Mouse (Mus musculus): ENCODE data around the gene Angptl6. TPM values are rescaled to one million over a fixed set of nuclear protein-coding genes. Genes with fewer than 3 reads are reported as not detected.
A peak's percentile ranks its signal among the peaks of the same experiment; 100 is the strongest.

Angptl6 gene
- 10 to 100 TPM; 10.5 to 11.4 TPM for total RNA-seq (2021)

DNA sequence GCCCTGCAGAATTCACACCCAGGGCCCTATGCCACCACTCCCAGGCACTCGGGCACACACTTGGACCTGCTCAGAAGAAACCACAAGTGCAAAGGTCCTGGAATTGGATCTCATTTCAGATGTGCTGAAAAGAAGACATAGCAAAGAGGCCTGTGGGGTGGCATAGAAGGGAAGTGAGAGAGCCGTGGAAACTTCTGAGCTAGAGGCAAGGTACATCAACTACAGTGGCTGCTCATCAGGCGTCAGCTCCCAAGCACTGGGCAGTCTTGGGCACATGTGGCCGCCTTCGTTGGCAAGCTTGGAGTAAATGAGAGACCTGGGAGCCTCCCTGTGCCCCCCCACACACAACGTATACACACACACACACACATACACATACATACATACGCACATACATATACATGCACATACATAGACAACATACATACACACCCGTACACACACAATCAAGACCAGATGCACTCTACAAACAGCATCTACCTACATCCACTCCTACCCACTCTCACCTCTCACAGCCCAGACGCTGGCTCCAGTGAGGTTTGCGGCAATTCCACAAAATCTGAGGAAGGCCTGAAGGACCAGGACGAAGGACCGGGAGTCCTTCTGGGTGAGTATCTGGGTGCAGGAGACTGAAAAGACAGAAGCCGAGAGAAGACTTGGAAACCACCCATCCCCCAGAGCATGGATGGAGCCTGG is at the start of gene Angptl6:
Gene Angptl6 (minus strand): TSS at position 631 of the 696 bp plus-strand sequence.
- DNase-seq (ENCODE audit: extremely low spot score in 1 of 2, low spot score in 1 of 2) = no peak

DNA sequence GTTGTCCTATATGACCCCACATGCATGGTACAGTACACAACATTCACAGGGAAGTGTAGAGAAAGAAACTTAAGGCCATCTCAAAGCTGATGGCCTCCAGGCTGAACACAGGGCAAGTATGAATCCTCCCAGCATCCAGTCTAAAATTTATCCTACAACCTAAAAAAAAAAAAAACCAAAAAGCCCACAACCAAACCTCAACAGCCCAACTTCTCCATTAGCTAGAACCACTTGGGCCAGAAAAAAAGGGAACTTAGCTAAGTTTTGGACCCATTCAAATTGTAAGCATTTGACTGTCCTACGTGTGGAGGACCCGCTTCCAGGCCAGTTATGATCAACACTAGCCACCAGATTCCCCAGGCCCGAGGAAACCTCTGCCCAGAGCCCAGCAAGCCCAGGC is 43.7 kb upstream of the Angptl6 start:
- no peak for DNase-seq (ENCODE audit: extremely low spot score in 1 of 2, low spot score in 1 of 2)

DNA sequence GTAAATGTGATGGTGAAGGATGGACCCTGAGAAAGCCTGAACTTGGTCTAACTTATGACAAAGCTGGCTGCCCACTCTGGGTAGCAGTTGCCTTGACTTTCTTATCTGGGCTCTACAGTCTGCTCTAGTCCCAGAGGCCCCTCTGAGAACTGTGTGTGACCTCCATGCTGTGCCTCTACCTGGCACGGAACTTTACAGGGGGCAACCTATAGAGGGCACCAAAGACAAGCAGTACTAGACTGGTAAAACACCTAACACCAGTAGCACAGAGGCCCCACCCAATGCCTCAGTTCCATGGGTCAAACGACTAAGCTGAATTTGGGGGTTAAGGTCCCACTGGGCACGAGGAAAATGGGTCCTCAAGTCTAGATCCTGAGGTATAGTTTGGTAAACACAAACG is 36.6 kb upstream of the Angptl6 start:
- DNase-seq (ENCODE audit: extremely low spot score in 1 of 2, low spot score in 1 of 2) = no peak

DNA sequence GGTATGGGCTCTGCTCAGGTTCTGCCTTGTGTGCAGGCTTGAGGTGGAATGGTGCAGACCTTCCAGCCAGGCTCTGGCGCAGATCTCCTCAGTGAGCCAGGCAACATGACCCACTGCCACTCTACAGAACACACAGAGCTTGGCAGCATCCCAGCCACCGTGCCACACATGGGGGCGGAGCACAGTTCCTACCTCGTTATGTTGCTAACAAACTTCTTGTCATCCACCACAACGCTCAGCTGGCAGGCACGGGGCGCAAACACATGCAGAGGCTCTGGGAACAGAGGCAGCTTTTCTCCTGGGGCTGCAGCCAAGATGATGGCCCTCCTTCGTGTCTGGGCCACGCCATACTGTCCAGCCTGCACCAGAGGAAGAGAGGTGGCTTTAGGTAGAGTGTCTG is 30.4 kb upstream of the Angptl6 start:
- DNase-seq (ENCODE audit: extremely low spot score in 1 of 2, low spot score in 1 of 2) = no peak

DNA sequence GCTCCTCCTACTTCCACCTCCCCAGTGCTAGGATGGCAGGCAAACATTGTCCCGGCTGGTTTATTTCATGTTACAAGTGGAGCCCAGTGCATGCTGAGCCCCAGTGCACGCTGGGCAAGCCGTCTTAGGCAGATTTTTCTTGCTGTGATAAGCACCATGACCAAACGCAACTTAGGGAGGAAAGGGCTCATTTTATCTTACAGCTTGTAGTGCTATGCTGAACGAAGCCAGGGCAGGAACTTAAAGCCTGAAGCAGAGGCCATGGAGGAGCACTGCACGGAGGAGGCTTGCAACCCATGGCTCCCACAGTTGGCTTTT is 22.6 kb upstream of the Angptl6 start:
- no peak for DNase-seq (ENCODE audit: extremely low spot score in 1 of 2, low spot score in 1 of 2)

DNA sequence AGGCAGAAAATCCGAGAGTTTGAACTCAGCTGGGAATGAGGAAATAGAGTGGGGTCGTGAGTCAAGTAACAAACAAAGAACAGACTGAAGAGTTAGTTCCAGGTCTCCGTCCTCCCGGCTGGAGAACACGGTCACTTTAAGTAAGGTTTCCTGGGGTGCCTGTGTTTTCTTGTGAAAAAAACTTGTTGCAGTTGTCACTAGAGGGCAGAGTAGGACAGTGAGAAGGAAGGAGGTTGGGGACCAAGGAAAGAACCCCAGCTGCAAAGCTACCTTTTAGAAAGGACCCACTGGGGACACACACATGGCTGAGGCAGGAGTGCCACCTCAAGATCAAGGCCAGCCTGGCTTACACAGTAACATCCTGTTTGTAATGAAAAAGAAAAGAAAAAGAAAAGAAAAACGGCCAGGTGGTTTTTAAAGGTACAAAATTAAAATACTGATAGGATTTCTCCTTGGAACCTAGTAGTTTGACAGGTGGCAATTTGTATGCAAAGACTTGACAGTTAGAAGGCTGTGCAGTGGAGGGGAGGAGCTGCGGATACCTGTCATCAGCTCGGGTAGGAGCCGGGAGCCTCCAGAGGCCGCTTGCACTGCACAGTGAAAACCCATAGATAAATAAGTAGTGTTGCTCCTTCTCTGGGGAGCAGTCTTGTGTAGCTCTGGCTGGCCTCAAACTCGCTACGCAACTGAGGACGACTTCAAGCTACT is 22.1 kb upstream of the Angptl6 start:
- no peak for DNase-seq (ENCODE audit: extremely low spot score in 1 of 2, low spot score in 1 of 2)

DNA sequence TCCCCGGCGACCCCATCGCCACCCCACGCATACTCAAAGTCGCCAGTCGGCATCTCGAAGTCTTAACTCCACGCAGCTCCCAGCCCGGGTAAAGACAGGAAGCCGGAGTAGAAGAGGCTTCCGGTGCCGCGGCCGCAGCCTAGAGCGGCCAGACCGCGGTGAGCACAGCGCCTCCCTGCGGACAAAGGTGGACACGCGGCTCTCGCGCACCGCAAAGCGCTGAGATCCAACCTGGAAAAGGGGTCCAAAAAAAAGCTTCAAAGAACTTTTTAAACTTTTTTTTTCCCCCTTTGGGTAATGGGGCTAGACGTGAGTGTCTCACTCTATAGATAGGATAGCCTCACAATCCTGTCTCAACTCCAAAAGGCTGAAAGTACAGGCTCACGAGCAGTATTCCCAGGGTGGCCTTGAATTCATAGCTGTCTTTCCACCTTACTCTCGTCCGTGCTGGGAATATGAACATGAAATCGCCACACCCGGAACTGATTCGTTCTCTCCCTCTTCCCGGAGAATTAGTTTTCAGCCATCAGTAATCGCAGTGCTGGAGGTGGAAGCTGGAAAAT is 19.1 kb upstream of the Angptl6 start, which contains the start of gene Eif3g:
Gene Eif3g (minus strand): TSS at position 113 of the 563 bp plus-strand sequence.
- DNase-seq (ENCODE audit: extremely low spot score in 1 of 2, low spot score in 1 of 2) = peak; percentile 71 to 93

DNA sequence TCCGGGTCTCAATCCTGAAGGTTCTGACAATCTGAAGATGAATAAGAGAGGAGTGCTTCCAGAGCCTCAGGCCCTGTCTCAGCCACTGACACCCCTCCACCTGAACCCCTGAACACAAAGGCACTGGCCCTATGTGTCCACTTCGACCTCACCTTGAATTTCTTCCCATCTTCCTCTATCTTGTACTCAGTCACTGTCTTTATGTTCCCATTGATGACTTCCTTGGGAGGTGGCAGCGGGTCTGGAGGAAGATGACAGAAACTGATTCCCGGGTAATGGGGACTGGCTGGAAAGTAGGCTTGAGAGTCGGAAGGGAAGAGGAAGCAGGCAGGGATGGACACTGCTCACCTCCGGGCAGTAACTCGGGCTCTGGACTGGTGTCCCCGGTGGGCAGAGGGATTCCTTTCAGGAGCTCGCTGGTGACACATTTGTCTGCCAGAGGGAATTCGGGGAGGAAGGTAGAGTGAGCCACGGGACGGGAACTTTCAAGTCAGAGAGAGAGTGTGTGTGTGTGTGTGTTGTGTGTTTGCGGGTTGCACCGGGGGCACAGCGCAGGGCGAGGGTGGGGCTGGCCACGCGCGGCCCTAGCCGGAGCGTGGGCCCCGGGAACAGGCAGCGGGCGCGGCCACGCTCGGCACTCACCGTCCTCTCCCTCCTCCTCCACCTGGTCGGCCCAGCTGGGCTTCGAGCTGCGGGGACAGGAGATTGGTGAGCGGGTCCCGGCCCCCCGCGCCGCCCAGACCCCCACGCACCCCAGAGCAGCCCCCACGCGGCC is 18.4 kb upstream of the Angptl6 start:
- DNase-seq (ENCODE audit: extremely low spot score in 1 of 2, low spot score in 1 of 2) = no peak

DNA sequence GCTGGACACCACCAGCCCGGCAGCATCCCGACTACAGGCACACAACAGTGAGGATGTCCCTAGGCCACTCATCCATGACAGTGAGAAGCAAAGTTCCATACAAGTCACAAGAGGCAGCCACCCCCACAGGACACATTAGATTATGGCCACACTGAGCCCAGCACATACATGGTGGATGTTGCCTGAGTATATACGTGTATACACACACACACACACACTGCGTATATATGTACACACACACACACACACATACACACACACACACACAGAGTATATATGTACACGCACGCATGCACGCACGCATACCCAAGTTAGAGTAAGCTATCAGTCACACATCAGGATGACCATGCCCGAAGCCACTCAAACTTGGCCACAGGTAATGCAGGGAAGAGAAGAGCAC is 15.9 kb upstream of the Angptl6 start:
- no peak for DNase-seq (ENCODE audit: extremely low spot score in 1 of 2, low spot score in 1 of 2)

DNA sequence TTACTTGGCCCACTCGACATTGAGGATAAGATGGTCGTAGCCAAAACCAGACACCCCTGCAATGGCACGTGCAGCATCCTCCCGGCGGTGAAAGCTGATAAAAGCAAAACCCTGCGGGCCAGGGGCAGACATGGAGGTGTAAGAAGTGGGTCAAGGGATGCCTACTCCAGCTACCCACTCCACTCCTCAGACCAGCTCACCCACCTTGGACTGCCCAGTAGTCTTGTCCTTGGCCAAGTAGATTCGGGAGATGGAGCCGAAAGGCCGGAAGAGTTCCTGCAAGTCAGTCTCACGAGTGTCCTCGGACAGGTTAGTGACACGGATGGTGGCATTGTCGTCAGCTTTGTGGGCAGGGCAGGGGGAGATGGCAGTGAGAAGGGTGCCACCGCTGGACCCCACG is 15.1 kb upstream of the Angptl6 start:
- no peak for DNase-seq (ENCODE audit: extremely low spot score in 1 of 2, low spot score in 1 of 2)

DNA sequence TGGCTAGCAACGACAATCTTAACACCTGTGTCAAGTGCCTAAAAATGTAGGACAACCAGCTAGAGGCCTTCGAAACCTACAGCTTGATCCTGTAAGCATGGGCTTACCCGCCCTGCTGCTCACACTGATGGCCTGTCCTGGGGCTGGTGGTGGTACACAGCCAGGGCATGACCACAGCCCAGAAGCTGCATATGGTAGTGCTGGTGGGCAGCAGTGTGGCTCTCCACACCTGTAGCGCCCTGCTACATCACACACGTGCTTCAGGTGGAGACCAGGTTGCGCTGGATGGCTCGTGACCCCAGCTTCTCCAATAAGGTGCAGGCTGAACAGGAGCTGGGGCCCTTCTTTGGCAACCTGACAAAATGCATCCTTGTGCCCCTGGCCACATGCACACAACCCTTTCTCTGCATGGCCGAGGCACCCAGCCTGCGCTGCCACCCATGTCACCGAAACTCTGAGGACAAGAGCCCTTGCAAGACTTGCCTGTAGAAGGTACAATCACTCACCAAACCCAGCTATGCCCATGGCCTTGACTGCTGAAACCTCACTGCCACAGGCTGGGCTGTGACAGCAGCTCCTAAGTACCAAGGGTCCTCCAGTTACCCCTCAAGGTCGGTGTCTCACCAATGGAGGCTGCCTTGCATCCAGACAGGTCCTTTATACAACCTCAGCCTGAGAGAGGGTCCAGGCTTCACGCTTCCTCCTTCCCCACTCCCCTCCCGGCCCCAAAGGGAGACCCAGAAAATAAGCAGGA is 14.2 kb upstream of the Angptl6 start:
- no peak for DNase-seq (ENCODE audit: extremely low spot score in 1 of 2, low spot score in 1 of 2)

DNA sequence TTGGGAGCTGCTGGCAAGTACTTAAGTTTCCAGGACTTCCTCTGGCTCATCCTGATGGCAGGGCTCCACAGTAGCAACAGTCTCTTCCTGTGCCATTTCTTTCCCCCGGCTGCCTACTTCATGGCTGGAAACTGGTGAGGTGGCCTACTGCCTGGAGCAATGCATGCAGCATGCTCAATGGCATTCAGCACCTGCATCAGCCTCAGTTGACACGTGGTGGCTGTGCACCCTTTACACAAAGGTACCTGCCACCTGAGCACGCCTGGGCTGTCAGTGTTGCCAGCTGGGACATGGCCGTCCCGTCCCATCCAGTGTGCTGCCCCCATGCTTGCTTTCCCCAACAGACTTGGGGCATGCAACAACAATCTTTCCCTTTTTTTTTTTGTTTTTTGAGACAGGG is 13.5 kb upstream of the Angptl6 start:
- DNase-seq (ENCODE audit: extremely low spot score in 1 of 2, low spot score in 1 of 2) = no peak

DNA sequence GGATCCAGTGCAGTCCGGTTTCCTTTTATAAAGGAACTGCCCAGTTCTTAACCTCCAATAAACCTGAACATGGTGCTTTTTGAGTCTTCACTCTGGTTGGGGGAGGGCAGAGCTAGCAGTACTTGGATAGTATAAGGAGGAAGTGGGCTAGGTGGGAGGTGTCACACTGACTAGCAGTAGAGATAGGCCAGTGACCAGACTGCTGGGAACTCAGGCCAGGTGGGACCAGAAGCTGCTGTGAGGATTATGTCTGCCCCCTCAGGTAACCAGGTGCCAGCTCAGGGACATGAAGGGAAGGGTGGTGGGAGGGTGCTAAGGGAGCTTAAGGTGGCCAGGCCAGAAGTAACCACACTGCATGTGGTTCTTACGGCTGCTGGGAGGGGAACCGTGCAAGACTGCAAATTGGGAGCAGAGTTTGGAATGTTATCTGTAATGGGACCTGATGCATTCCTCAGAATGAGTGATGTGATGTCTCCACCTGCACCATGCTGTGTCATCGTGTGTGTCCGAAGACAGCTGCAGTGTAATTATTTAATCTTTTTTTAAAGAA is 12.7 kb upstream of the Angptl6 start:
- DNase-seq (ENCODE audit: extremely low spot score in 1 of 2, low spot score in 1 of 2) = no peak

DNA sequence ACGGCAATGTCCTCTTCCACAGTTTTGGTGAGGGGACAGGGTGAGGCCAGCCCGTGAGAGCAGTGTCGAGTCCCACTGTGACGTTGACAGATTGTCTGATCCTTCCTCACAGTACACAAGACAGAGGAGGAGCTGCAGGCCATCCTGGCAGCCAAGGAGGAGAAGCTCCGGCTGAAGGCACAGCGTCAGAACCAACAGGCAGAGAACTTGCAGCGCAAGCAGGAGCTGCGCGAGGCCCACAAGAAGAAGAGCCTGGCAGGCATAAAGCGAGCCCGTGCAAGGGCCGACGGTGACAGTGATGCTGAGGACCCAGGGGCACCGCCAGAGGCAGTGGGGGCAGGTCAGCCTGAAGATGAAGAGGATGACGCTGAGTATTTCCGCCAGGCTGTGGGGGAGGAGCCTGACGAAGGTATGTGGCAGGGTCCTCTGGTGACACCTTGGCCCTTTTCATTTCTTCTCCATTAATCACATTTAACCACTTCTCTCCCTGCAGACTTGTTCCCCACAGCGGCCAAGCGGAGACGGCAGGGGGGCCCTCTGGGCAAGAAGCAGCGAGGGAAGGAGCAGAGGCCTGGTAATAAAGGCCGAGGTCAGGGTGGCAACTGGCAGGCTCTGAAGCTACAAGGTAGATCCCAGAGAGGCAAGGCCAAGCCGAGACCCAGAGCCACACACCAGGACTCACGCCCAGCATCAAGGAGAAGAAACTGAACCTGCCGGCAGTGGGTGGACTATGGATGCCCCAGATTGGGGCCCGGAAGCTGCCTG is 12.0 kb upstream of the Angptl6 start:
- no peak for DNase-seq (ENCODE audit: extremely low spot score in 1 of 2, low spot score in 1 of 2)

DNA sequence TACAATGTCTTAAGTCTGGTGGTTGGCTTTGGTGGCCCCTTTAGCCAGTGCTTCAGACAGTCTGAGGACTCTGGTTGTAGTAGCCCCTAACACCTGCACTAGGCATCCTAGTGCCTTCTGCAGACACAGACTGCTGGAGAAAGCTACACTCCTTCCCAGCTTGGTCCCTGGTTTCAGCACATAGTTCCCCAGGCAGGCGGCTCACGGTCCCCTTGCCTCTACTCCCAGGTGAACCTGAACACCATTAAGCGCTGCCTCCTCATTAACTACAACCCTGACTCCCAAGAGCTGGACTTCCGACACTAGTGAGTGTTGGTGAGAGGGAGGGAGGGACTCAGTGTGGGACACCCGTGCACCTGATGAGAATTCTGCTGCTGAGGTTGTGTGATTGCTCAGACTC is 10.9 kb upstream of the Angptl6 start:
- DNase-seq (ENCODE audit: extremely low spot score in 1 of 2, low spot score in 1 of 2) = no peak

DNA sequence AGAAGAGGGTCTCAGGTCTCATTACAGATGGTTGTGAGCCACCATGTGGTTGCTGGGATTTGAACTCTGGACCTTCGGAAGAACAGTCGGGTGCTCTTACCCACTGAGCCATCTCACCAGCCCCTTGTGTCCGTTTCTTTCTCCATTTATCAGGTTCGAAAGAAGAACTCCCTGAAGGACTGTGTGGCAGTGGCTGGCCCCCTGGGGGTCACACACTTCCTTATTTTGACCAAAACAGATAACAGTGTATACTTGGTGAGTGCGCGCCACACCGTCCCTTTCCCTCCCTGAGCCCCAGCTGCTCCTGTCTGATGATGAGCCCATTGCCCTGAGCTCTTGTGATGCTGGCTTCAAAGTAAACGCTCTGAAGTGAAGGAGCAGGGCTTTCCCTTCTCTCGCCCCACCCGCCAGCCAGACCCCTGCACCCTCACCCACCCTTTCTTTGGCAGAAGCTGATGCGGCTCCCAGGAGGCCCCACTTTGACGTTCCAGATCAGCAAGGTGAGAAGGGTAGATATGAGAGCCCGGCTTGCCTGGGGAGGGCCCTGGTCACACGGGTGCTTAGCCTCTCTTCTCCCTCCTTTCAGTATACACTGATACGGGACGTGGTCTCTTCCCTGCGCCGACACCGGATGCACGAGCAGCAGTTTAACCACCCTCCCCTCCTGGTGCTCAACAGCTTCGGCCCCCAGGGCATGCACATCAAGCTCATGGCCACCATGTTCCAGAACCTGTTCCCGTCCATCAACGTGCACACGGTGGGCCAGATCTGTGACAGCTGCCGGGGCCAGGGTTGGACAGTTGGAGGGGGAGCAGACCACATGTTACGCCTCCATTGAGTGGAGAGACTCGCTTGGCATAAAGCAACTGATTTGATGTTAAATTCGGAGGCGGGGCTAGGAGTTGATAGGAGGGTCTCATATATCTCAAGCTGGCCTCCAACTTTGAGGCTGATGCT is 9.9 kb upstream of the Angptl6 start:
- DNase-seq (ENCODE audit: extremely low spot score in 1 of 2, low spot score in 1 of 2) = no peak

DNA sequence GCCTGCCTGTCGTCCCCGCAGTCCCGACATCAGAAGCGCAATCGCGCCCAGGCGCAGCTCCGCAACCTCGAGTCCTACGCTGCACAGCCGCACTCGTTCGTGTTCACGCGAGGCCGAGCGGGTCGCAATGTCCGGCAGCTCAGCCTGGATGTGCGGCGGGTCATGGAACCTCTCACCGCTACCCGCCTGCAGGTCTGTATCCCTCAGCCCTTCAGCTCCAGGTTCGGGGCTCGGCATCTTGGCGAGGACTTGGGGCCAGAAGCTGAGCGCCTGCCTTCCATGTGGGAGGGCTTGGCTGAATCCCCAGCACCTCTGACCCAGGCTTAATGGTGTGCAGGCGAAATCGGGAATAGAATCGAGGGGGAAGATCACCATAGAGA is 8.8 kb upstream of the Angptl6 start:
- no peak for DNase-seq (ENCODE audit: extremely low spot score in 1 of 2, low spot score in 1 of 2)

DNA sequence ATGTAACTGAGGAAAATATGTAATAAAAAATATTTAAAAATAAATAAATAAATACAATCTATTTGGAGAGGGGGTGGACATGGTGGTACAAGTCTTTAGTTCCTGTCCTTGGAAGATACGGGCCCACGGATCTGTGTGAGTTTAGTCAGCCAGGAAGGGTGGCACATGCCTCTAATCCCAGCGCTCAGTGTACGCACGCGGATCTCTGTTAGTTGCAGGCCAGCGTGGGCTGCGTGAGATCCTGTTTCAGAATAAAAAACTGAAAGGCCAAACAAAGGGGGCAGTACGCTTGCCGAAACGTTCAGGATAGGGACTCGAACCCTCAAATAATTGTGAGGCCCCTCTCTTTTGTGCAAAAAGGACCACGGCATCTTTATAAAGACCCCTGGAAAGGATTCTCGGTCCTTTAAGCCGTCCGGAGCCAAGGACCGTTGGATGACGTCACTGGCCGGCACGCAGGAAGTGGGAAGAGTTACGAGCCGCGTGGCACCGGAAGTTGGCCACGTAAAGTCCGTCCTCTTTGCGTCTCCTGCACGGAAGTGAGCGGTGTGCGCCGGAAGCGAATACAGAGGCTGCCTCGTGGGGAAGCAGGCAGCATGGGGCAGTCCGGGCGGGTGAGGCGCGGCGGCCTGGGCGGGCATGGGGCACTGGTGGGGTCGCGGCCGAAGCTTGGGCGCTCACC is 8.3 kb upstream of the Angptl6 start, which contains the start of gene Ppan:
Gene Ppan (plus strand): TSS at position 472 of the 682 bp plus-strand sequence.
- peak; percentile 86 to 89 for DNase-seq (ENCODE audit: extremely low spot score in 1 of 2, low spot score in 1 of 2)
